Mouse (Mus musculus): Measurements from ENCODE around the gene Ppm1h.
A peak's percentile ranks its signal among the peaks of the same experiment; 100 is the strongest.

Gene Ppm1h

GRCm38 (mm10) chr10:122807127-122808105 lies 128.9 kb downstream of the Ppm1h start:
- DNase-seq (ENCODE audit: low read depth, low spot score) = peak; percentile 54

GRCm38 (mm10) chr10:122808186-122808585 lies 129.6 kb downstream of the Ppm1h start:
- no peak for DNase-seq (ENCODE audit: low read depth, low spot score)

GRCm38 (mm10) chr10:122809851-122810250 lies 131.3 kb downstream of the Ppm1h start:
- no peak for DNase-seq (ENCODE audit: low read depth, low spot score)

- no peak for DNase-seq (ENCODE audit: low read depth, low spot score)
These were observed 136.5 kb downstream of the Ppm1h start for GRCm38 (mm10) chr10:122815094-122815493.

GRCm38 (mm10) chr10:122817741-122818140 lies 139.2 kb downstream of the Ppm1h start:
- DNase-seq (ENCODE audit: low read depth, low spot score) = no peak

GRCm38 (mm10) chr10:122819808-122820207 lies 141.2 kb downstream of the Ppm1h start:
- DNase-seq (ENCODE audit: low read depth, low spot score) = no peak

GRCm38 (mm10) chr10:122821549-122821948 lies 143.0 kb downstream of the Ppm1h start:
- DNase-seq (ENCODE audit: low read depth, low spot score) = no peak

- DNase-seq (ENCODE audit: low read depth, low spot score) = no peak
These were observed 145.1 kb downstream of the Ppm1h start for GRCm38 (mm10) chr10:122823642-122824041.

GRCm38 (mm10) chr10:122826696-122827331 lies 148.3 kb downstream of the Ppm1h start:
- no peak for DNase-seq (ENCODE audit: low read depth, low spot score)

GRCm38 (mm10) chr10:122827719-122828414 lies 149.3 kb downstream of the Ppm1h start:
- DNase-seq (ENCODE audit: low read depth, low spot score) = no peak

- no peak for DNase-seq (ENCODE audit: low read depth, low spot score)
These were observed 151.2 kb downstream of the Ppm1h start for GRCm38 (mm10) chr10:122829801-122830217.

- DNase-seq (ENCODE audit: low read depth, low spot score) = no peak
These were observed 152.1 kb downstream of the Ppm1h start for GRCm38 (mm10) chr10:122830638-122831037.

- no peak for DNase-seq (ENCODE audit: low read depth, low spot score)
These were observed 163.5 kb downstream of the Ppm1h start for GRCm38 (mm10) chr10:122842014-122842413.

GRCm38 (mm10) chr10:122842961-122843360 lies 164.4 kb downstream of the Ppm1h start:
- DNase-seq (ENCODE audit: low read depth, low spot score) = no peak

- DNase-seq (ENCODE audit: low read depth, low spot score) = peak; percentile 26
These were observed 166.9 kb downstream of the Ppm1h start for GRCm38 (mm10) chr10:122845471-122845870.

GRCm38 (mm10) chr10:122846476-122846875 lies 167.9 kb downstream of the Ppm1h start:
- no peak for DNase-seq (ENCODE audit: low read depth, low spot score)

GRCm38 (mm10) chr10:122848020-122848457 lies 169.5 kb downstream of the Ppm1h start:
- no peak for DNase-seq (ENCODE audit: low read depth, low spot score)

- no peak for DNase-seq (ENCODE audit: low read depth, low spot score)
These were observed 173.0 kb downstream of the Ppm1h start for GRCm38 (mm10) chr10:122851267-122852160.

GRCm38 (mm10) chr10:122854571-122854970 lies 176.0 kb downstream of the Ppm1h start:
- DNase-seq (ENCODE audit: low read depth, low spot score) = no peak

GRCm38 (mm10) chr10:122855149-122855548 lies 176.6 kb downstream of the Ppm1h start:
- DNase-seq (ENCODE audit: low read depth, low spot score) = no peak

Measured in retina, adult 2 months (tissue).